Mouse (Mus musculus) left cerebral cortex, postnatal 14 days (tissue): Measurements from ENCODE around the gene Tns3. TPM values are rescaled to one million over a fixed set of nuclear protein-coding genes. Genes with fewer than 3 reads are reported as not detected.
A peak's percentile ranks its signal among the peaks of the same experiment; 100 is the strongest.

Experiments
- DNase-seq, 2 experiments: peaks; one replicate each; pipeline ENCODE4 v3.0.0; 2021 to 2022; ENCODE audit warnings: low spot score in 2 of 2, mixed read lengths in 1 of 2
- intact Hi-C: fragments of 180-260 bp; cut with DNase I; formaldehyde crosslinking; loops from one replicate; pipeline ENCODE4 v1.15.1; 2025
- total RNA-seq, 2 experiments: library from RNA; stranded (reverse); gene quantifications; 2 replicates each; pipeline ENCODE4 v1.2.3; 2021

The Tns3 gene
- total RNA-seq, 2 experiments from 2014 or later, result 37.5 to 40.8 TPM

- intact Hi-C loops, result loop anchor here (10.0 kb wide), 1 partner anchor 298 kb away; no protein-coding TSS in a partner anchor
- no peak for DNase-seq
Observed at GRCm38 (mm10) chr11:8656448-8657393, 7.6 kb downstream of the Tns3 start.

DNA sequence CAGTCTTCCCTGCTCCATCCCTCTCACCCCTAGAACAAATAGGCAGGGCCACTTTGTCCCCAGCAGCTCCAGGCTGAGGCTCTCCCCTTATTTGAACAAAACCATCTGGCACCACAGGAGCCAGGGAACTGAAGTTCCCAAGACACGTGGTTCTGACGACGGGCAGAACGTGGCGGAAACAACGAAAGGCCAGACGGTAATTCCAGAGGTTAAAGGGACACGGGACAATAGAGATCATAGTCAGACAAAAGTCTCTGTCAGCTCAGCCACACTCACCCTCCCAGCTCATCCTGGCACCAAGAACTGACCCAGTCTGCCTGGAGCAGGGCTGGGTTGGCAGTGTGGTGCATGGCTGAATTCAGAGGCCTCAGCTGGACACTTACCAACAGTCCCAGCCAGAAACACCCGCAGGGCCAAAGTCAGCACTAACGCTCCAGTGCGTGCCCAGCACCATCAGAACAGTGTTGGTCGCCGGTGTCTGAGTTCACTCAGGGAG is 10.5 kb downstream of the Tns3 start:
- intact Hi-C loops, result loop anchor here (10.0 kb wide), 1 partner anchor 301 kb away; no protein-coding TSS in a partner anchor
- DNase-seq, result no peak

DNA sequence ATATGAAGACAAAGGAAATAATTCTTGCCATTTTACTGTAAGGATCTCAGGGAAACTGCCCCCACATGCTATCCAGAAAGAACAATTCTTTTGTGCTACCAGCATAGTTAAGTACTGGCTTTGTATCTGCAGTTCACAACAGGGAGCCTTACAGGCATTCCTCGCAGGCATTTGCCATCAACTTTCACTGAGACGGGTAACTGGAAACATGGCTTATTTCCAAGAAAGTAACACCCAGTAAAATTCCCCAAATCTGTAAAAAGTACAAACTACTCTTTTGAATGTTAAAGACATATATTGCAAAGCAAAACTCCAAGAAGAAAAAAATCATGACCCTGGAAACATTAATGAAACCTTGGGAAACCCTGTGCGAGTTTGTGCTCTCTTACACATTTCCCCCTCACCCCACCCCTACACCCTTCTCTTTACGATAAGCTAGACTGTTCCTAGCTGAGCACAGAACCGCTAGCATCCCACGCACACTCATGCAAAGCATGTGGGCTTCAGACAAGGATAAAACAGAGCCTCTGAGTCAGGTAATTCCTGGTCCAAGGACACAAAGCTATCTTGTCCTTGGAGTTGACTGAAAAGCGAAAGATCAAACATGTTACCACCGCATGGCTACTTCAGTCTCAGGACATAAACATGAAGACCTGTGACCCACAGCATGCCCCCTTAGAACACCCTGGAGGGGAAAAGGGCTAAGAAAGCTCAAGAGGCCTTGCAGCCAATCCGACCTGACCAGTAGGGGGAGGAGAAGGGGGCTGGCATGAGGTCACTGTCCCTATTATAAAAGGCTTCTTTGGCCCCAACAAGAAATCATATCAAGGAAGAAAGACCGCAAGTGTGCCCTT is 11.3 kb downstream of the Tns3 start:
- intact Hi-C loops, result loop anchor here (10.0 kb wide), 1 partner anchor 302 kb away; no protein-coding TSS in a partner anchor
- DNase-seq, result peak; percentile 40 to 69

DNA sequence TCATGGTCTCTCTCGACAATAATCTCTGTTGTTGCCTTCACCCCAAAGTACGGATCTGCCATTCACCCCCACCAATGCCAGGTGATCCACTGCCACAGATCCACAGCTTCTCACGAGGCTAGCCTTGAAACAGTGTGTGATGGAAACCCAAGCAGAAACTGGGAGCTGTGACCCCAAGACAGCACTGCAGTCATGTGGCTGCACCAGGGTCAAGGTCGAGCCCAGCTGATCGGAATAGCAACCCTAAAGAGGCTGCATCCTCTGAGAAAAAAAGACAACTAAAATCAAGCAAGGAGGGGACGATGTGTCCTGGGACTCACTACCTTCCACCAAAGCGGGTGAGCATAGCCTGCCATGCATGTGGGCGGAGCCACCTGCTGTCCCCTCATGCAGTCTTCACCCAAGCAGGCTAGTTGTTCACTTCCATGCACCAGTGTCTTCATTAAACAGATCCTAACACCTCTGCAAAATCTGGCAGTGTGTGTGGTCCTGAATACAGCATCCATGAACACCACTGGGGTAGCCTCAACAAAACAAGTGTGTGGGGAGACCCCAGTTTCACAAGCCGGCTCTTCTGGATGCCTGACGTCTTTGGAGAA is 12.1 kb downstream of the Tns3 start:
- no peak for DNase-seq
- intact Hi-C loops, result loop anchor here (10.0 kb wide), 1 partner anchor 303 kb away; no protein-coding TSS in a partner anchor

GRCm38 (mm10) chr11:8651448-8652035 is 12.8 kb downstream of the Tns3 start:
- intact Hi-C loops, result loop anchor here (10.0 kb wide), 1 partner anchor 303 kb away; no protein-coding TSS in a partner anchor

GRCm38 (mm10) chr11:8645609-8646008 is 18.7 kb downstream of the Tns3 start:
- intact Hi-C loops, result no loop called here

More at GRCm38 (mm10) chr11:8651448-8652035, 12.8 kb downstream of the Tns3 start:
- DNase-seq, result no peak

DNA sequence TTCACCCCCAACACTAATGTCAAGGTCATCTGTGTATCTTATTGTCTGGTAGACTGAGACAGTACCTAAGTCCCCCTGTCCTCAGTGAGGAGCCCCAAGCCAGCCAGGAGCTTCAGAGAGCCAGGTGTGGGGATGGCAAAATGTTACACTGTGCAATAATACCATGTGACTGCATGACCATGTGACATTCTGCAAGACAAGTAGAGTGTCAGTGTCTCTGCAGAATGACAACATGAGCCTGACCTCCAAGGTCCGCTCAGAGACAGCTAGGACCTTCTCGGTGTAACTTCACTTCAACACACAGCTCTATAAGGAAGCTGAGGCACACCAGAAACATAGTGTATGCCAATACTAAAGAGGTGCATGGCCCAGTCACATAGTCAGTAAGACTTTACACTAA is 20.1 kb downstream of the Tns3 start:
- intact Hi-C loops, result no loop called here

More at GRCm38 (mm10) chr11:8645609-8646008, 18.7 kb downstream of the Tns3 start:
- DNase-seq, result no peak

GRCm38 (mm10) chr11:8641634-8642277 is 22.6 kb downstream of the Tns3 start:
- intact Hi-C loops, result no loop called here

More for the DNA sequence above, 20.1 kb downstream of the Tns3 start:
- no peak for DNase-seq

DNA sequence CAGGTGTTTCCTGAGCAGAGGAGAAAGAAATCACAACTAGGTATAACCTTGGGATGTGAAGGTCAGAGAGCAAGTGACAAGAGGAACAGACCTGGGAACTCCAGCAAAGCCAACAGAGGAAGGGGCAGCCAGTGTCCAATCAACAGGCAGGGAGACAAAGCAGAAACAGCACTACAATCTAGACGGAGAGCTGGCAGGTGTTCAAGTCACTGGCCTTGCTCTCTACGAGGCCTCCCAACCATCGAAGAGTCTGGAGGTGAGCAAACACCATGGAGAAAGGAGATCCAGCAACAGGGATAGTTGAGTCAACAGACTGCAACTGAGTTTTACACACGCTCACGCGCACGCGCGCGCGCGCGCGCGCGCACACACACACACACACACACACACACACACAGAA is 24.6 kb downstream of the Tns3 start:
- intact Hi-C loops, result no loop called here
- DNase-seq, result no peak

More at GRCm38 (mm10) chr11:8641634-8642277, 22.6 kb downstream of the Tns3 start:
- no peak for DNase-seq

DNA sequence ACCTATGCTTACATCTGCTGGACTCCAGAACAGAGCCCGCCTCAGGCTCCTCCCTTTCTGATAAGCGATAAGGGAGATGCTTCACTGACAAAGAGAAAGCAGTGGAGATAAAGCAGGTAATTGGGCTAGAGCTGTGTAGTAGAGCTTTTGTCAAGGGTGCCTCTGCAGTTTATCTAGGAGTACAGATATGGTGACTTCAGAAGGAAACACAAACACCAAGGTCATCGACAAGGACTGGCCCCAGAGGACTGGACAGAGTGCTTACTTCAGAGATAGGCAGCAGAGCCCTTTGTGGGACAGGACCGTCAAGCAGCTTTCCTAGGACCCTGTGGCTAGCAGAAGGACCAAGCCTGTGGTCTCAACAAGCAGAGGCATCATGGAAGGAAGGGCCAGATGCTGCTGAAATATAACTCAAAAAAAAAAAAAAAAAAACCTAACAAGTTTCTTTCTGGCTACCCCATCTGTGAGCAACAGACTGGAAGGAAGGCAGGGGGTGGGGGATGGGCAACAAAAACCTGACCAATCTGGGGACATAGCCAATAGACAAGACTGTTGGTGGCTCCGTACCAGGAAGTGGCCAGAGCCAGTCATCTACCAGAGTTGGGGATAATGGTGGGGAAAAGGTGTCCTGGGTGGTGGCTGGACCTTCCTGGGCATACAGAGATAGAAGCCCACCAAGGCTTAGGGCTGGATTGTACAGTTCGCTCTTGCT is 25.2 kb downstream of the Tns3 start:
- DNase-seq, result peak in 1 of 2 experiments; percentile 59
- intact Hi-C loops, result no loop called here

GRCm38 (mm10) chr11:8637469-8638447 is 26.6 kb downstream of the Tns3 start:
- no peak for DNase-seq
- intact Hi-C loops, result no loop called here

- no peak for DNase-seq
- intact Hi-C loops, result no loop called here
Observed at GRCm38 (mm10) chr11:8636680-8637079, 27.7 kb downstream of the Tns3 start.

- intact Hi-C loops, result no loop called here
- DNase-seq, result no peak
Observed at GRCm38 (mm10) chr11:8635778-8636177, 28.6 kb downstream of the Tns3 start.

DNA sequence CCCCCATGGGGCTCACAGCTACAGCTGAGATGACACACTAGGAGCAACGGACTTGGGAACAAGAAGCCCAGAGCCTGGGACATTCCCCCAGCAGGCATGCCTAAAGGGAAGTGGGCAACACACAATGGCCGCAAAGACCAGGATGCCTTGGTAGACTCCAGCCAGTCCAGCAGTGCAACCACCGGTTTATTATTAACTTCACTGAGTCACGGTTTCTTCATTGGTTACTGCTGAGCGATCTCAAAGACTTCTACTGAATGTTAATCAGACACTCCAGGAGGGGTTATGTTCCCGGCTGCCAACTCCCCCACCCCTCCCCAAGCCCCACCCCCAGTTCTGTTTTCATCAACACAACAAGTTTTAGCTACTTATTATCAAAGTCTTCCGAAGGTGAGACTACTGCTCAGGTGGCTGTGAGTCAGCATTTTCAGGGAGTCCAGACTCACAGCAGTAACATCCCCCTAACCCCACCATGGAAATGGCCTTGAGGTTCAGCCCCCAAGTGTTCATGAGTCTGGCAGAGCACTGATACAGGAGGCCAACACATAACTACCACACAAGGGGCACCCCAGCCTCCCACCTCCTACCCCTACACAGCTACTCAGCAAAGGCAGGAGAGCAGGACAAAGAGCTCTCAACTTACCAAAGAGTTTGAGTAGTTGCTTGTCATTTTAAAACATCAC is 29.5 kb downstream of the Tns3 start:
- intact Hi-C loops, result no loop called here

GRCm38 (mm10) chr11:8632163-8632562 is 32.2 kb downstream of the Tns3 start:
- intact Hi-C loops, result no loop called here
- DNase-seq, result no peak

More for the DNA sequence above, 29.5 kb downstream of the Tns3 start:
- DNase-seq, result no peak

DNA sequence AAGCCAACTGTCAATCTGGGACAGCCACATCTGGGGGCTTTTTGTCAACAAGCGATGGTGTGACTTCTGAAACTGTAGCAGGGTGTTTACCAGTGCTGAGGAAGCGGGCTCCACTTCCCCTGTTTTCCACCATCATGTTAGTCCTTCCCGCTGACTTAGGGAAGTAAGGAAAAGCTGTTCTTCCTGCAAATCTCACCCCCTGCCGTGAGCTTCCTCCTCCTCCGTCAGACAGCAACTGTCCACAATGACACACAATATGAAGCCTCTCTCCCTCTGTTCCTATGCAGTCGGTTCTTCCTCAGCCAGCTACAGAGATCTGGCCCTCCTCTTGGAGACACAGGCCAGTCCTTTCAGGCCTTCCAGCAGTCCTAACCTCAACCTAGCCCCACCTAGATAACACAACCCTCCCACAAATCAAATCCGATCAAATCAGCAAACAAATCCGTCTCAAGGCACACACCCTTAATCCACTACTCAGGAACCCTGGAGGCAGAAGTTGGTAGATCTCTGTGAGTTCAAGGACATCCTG is 34.4 kb downstream of the Tns3 start:
- intact Hi-C loops, result no loop called here
- no peak for DNase-seq
